Mouse (Mus musculus) urinary bladder, postnatal 14 days (tissue): ENCODE measurements around the gene Lrrc27.

Experiments
- DNase-seq: peaks from one replicate; pipeline ENCODE4 v3.0.0; 2021; ENCODE audit warnings: low spot score

Gene Lrrc27

DNA sequence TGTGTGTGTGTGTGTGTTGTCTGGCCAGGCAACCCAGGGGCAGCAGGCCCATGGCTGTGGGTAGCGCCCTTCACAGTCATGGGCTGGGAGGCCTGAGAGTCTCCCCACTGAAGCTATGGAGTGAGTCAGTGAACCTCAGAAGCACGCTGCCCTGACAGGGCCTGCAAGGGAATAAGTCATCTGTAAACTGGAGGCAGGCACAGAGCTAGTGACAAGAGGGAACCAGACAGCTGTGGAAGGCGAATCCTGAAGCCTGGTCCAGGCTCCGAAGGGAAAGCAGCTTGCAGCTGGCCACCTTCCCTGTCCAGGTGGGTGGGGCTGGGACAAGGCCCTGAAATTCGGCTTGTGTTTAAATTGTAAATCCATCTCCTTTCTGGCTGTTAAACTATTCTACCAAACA, 33.3 kb downstream of the Lrrc27 start:
- DNase-seq, result peak; percentile 65

DNA sequence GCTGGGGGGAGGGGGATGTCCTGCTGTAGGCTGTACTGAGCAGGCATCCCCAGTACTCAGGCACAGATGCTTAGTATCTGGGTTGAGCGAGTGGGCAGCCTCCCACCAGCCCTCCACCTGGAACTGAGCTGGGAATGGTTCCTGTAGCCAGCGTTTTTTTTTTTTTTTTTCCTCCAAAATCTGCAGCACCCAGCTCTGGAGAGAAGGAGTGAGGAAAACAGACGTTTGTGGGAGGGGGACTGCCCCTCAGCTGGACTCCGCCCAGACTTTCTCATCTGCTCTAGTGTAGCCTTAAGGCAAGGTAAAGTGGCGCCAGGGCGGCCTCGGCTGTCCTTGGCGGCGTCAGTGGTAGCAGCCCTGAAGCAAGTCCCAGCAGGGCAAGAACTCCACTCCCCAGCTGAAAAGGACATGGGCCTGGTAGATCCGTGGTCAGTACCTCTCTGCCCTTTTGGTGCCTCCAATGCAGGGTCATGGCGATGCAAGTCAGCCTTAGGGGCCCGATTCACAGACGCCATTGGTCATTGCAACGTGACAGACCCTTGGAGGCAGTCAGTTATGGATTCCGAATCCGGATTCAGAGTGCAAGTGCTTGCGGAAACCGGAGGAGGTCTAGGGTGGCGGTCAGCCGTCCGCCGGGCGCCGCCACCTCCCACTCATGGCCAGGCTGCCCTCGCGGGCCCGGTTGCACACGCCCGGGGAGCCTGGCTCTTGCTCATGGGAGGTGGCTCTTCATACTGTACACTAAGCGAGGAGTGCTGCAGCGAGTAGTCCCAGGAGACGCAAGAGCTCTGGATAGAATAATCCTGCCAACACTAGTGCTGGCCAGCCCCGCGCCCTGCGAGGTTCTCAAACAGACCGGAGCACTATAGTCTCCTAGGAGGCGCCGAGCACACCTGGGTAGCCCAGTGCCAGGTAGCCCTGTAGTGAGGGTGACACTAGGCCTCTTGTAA, 34.4 kb downstream of the Lrrc27 start:
- DNase-seq, result peak; percentile 49

DNA sequence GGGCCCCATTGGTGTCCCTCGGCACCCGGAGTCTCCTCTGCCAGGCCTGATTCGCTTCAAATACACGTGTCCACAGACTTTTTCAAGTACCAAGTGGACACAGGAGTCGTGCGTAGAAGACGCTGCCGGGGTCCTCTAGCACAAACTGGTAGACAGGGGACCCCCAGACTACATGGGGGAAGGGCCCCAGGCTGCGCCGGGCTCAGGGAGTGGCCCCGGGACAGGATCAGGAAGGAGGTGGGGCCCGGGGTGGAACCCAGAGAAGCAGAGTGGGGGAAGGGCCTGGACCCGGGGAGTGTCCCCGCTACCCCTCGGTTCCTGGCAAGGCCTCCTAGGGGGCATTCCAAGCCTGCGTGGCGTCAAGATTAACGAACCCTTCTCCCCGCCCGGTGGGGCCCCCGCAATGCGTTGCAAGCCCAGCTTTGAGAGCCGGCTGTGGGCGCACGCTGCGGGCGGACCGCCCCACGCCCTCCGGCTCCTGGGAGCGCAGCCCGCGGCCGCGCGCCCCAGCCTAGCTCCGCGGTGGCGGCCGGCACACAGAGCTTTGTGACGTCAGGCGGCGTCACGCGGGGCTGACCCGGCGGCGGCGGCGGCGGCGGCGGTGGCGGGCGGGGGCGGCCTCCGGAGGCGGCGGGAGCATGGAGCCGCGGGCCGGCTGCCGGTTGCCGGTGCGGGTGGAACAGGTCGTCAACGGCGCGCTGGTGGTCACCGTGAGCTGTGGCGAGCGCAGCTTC, 35.3 kb downstream of the Lrrc27 start, which contains the start of gene Pwwp2b:
Gene Pwwp2b (plus strand): TSS at position 602 of the 734 bp plus-strand sequence.
- peak; percentile 87 for DNase-seq

DNA sequence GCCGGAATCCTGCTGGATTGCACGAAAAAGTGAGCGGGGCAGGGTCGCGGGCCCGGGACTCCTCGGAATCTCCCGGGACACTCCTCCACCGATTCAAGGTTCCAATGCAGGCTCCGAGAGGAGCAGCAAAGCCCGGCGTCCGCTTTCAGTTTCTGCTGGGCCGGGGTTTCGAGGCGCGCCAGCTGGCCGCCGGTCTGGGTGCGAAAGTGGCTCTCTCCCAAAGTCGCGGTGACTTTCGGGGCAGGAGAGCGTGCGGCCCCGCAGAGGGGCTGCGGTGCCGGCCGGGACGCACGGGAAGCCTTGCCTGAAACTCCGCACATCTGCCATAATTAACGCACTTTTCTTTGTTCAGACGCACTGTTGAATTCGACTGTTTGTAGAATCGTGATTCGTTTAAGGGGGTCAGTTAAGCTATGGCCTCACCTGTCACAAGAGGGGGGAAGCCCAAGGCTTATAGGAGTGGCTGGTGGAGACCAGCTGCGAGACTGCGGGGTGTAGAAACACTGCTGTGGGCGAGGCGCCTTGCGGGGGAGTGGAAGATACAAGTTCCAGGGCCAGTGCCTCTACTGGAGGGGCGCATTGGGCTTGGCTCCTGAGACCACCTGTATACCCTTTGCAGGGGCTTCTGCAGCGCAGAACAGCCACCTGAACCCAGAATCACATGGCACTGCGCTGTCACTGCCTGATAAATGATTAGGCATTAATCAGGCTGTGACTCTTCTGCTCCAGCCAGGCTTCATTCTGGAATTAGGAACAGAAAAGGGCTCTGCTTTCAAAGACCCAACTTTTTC, 36.0 kb downstream of the Lrrc27 start:
- DNase-seq, result no peak

- DNase-seq, result no peak
Measured at GRCm38 (mm10) chr7:139249406-139250210, 36.8 kb downstream of the Lrrc27 start.

DNA sequence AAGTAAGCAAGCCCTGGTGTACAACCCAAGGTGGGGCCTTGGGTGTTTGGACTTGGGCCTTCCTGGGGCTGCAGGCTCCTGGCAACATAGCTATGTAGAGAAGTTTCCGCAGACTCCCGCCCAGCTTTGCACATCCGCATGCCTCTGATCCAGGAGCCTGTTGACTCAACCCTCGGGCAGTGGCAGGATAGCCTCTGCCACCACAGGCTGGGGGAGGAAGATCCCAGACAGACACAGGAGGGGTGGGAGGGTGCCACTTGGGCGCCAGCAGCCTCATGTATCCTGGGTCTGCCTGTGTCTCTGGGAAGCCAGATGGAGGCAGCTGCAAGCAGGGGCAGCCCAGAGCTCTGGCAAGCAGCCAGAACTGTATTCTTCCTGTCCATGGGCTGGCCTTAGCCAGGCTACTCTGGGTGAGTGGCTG, 39.1 kb downstream of the Lrrc27 start:
- DNase-seq, result peak; percentile 73

- no peak for DNase-seq
Measured at GRCm38 (mm10) chr7:139252566-139252965, 39.8 kb downstream of the Lrrc27 start.

DNA sequence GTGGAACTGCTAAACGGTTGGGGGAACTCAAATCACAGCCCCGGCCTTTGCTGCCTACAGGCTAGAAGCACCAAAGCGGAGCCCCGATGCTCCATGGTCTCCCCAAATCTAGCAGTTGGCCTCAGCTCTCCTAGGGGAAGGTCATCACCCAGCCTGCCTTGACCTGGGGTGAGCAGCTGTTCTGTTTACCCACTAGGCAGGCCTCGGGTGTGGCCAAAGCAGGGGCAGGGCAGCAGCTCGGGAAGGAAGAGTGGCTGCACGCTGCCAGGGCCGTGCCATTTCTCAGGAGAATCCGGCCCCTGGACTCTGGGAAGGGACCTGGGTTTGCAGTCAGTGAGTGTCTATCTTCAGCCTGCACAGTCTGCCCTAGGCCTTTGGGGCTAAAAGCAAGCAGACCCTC, 40.2 kb downstream of the Lrrc27 start:
- peak; percentile 57 for DNase-seq

DNA sequence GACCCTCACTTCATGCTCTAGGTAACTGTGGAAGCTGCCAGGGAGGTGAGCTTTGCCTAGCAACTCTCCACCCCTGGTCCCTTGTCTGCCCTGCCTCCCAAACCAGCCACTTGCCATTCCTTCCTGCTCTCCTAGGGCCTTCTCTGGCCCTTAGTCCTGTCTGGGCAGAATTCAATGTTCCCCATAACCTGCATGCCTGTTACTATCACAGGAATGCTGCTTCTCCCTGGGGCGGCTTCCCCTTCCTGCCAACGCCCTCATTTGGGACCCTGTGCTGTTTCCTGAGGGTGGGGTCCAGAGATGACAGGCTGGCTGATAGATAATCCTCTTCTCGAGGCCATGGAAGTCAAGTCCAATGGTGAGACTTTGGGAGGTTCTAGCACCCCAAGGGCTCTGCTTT, 40.7 kb downstream of the Lrrc27 start:
- DNase-seq, result no peak

GRCm38 (mm10) chr7:139254626-139255025, 41.8 kb downstream of the Lrrc27 start:
- DNase-seq, result no peak

DNA sequence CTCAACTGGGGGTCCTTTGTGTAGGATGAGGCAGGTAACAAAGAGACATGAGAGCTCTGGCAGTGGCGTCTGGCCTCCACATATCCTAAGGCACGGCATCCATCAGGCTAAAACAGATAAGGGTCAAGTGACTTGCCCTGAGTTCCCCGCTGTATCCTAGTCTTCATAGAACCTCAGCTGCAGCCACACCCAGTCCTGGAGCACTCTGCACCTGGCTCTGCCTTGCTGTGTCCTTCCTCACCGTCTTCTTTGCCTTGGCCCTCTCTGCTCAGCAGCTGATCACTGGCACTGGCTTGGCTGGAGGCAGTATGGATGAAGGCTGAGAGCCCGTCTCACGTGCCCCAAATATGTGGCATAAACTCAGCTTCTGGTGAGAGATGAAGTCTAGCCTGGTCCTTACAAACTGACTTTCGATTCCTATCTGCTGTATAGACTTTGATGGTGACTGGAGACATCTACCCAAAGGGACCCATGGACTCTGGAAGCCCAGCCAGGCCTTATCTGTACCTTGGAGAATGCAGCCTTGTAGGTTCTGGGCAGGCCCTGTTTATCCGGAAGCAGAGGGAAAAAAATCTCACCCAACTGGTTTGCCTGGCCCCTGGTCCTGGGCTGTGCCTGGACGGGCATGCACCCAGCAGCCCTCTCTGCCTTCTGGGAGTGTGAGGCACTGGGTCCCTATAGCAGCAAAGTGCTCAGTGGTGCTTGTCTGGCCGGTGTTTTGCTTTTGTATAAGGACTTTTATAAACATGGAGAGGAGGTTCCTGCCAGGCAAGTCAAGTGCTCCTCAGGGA, 45.2 kb downstream of the Lrrc27 start:
- peak; percentile 90 for DNase-seq

DNA sequence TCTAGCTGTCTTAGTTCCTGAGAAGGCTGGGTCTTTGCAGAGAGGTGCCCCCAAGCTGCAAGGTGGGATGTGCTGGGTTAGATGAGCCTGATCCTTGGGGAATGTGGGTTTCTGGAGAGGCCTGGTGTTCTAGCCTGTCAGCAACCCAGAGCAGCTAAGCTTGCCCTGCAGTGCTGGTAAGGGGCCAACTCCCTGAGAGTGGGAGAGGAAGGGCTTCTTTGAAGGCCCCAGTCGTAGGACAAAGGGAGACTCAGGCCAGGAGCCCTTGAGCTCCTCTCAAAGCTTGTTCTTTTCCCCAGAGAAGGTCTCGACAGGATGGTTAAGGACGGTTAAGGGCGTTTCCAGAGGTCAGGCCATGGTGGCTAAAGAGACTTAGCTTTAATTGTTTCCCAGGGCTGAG, 51.5 kb downstream of the Lrrc27 start:
- DNase-seq, result no peak

GRCm38 (mm10) chr7:139265634-139266033, 52.8 kb downstream of the Lrrc27 start:
- no peak for DNase-seq

- no peak for DNase-seq
Measured at GRCm38 (mm10) chr7:139266431-139266830, 53.6 kb downstream of the Lrrc27 start.

- peak; percentile 76 for DNase-seq
Measured at GRCm38 (mm10) chr7:139266886-139267870, 54.4 kb downstream of the Lrrc27 start.

- no peak for DNase-seq
Measured at GRCm38 (mm10) chr7:139270738-139271137, 58.0 kb downstream of the Lrrc27 start.

- no peak for DNase-seq
Measured at GRCm38 (mm10) chr7:139271871-139272270, 59.1 kb downstream of the Lrrc27 start.

GRCm38 (mm10) chr7:139272639-139273396, 60.0 kb downstream of the Lrrc27 start:
- DNase-seq, result no peak

- DNase-seq, result no peak
Measured at GRCm38 (mm10) chr7:139273397-139273719, 60.6 kb downstream of the Lrrc27 start.
